In genomic region chr14:56598759-56599158, GRCm38 (mm10) we compare ENCODE assay signal across 8 mouse cellular contexts. TPM values are rescaled to one million over a fixed set of nuclear protein-coding genes. Genes with fewer than 3 reads are reported as not detected.
DNase-seq lines count a peak whose midpoint lies in the region; ATAC-seq lines count a peak whose summit lies in the region.

No protein-coding gene starts in this region.

- DNase-seq in heart, adult 18-20 months = peak; percentile 42 to 73
- no peak for DNase-seq in heart, postnatal 25 days (ENCODE audit: low spot score)
- peak; percentile 38 for DNase-seq in urinary bladder, postnatal 25 days (ENCODE audit: low spot score)
- DNase-seq in urinary bladder, postnatal 10 days (ENCODE audit: low spot score) = no peak
- peak; percentile 30 for DNase-seq in cerebellum, adult 8-10 months
- peak; percentile 67 for DNase-seq in heart, postnatal 4 days
- peak; percentile 43 for DNase-seq in testis, postnatal 14 days (ENCODE audit: low spot score)

- peak; percentile 85 for ATAC-seq in megakaryocyte progenitor cell, adult 5-6 weeks (replicated peaks; ENCODE audit: poor library complexity)

- intact Hi-C loops in heart, postnatal 25 days (cut with DNase I) = loop anchor here (10.0 kb wide), 2 partner anchors 196 to 224 kb away; no protein-coding TSS in a partner anchor

RNA-seq across cellular contexts. Expression of gene Parp4, which starts 23.3 kb away (rescaled TPM):
- total RNA-seq in heart, adult 18-20 months (2021) = 10 to 100 TPM; 31.7 to 33.3 TPM
- total RNA-seq in heart, postnatal 25 days (2021) = 10 to 100 TPM; 23.8 to 25.6 TPM
- 10 to 100 TPM; 29.4 to 29.8 TPM for total RNA-seq in heart, postnatal 4 days (2021)
- 32.5 and 36.2 TPM in 2 replicates for total RNA-seq in megakaryocyte progenitor cell, adult 5-6 weeks (2015)
- 5.7 and 6.2 TPM in 2 replicates for total RNA-seq in megakaryocyte progenitor cell, adult 5-6 weeks (2017)

RNA-seq across cellular contexts. Expression of gene Cenpj, which starts 23.5 kb away (rescaled TPM):
- total RNA-seq in heart, adult 18-20 months (2021) = 1 to 10 TPM; 2.8 to 3.5 TPM
- total RNA-seq in heart, postnatal 25 days (2021) = 1 to 10 TPM; 2.5 to 4.2 TPM
- total RNA-seq in heart, postnatal 4 days (2021) = 1 to 10 TPM; 5.7 to 6.8 TPM
- total RNA-seq in megakaryocyte progenitor cell, adult 5-6 weeks (2015) = 25.9 TPM in 2 replicates
- 19.3 and 37.5 TPM in 2 replicates for total RNA-seq in megakaryocyte progenitor cell, adult 5-6 weeks (2017)

Comparison
In these comparisons a context has a peak if more than half of its experiments do, and no peak if none do; other contexts are left out.
1. DNase-seq: peak in heart, adult 18-20 months (2 of 2), urinary bladder, postnatal 25 days (single experiment), cerebellum, adult 8-10 months (single experiment), heart, postnatal 4 days (single experiment) and testis, postnatal 14 days (single experiment); none in heart, postnatal 25 days (single experiment) and urinary bladder, postnatal 10 days (single experiment).